Mouse (Mus musculus) stomach, embryonic 15.5 days (tissue): ENCODE measurements around the gene Iqgap1. TPM values are rescaled to one million over a fixed set of nuclear protein-coding genes. Genes with fewer than 3 reads are reported as not detected.
A peak's percentile ranks its signal among the peaks of the same experiment; 100 is the strongest.

Experiments
- ATAC-seq: fragments of 200-750 bp; cut with Nextera tagmentation; 2 replicates; pipeline ENCODE4 v1.8.0; 2017; ENCODE audit warnings: low read depth, moderate number of reproducible peaks, moderate TSS enrichment; ENCODE audit not compliant: insufficient read depth, low FRiP score
- H3K27ac ChIP-seq: fragments of 300-500 bp; sonication (generic); 2 replicates; pipeline ENCODE4 v1.5.1; 2015; ENCODE audit warnings: mild to moderate bottlenecking, inconsistent platforms
- H3K27me3 ChIP-seq: fragments of 300-500 bp; sonication (generic); replicated peaks from 2 replicates; pipeline ENCODE4 v1.6.1; 2015; ENCODE audit warnings: inconsistent platforms
- H3K36me3 ChIP-seq: fragments of 300-500 bp; sonication (generic); 2 replicates; pipeline ENCODE4 v1.6.1; 2015; ENCODE audit warnings: inconsistent platforms
- H3K4me1 ChIP-seq: fragments of 300-500 bp; sonication (generic); 2 replicates; pipeline ENCODE4 v1.6.1; 2015; ENCODE audit warnings: inconsistent platforms
- H3K4me2 ChIP-seq: fragments of 300-500 bp; sonication (generic); 2 replicates; pipeline ENCODE4 v1.6.1; 2015; ENCODE audit warnings: mild to moderate bottlenecking, inconsistent platforms
- H3K4me3 ChIP-seq: fragments of 300-500 bp; sonication (generic); replicated peaks from 2 replicates; pipeline ENCODE4 v1.5.1; 2015; ENCODE audit warnings: inconsistent platforms
- H3K9ac ChIP-seq: fragments of 300-500 bp; sonication (generic); 2 replicates; pipeline ENCODE4 v1.6.1; 2015; ENCODE audit warnings: inconsistent platforms
- H3K9me3 ChIP-seq: fragments of 300-500 bp; sonication (generic); 2 replicates; pipeline ENCODE4 v1.6.1; 2016; ENCODE audit warnings: inconsistent platforms
- WGBS: fragments of 180-500 bp; shearing (Covaris S2); methylation state at CpG from one replicate; pipeline ENCODE4 v1.1.7; 2015; 5-methylcytosine and 5-hydroxymethylcytosine counted together
- polyA plus RNA-seq: library from polyadenylated mRNA; unstranded; fragments of >200 nt; fragmentation: Nextera tagmentation; extraction: Ambion mirVana; gene quantifications from 2 replicates; pipeline ENCODE4 v1.2.1, GENCODE M21; 2015

Gene Iqgap1
- polyA plus RNA-seq, 1 experiment from 2014 or later: 84.2 TPM

DNA sequence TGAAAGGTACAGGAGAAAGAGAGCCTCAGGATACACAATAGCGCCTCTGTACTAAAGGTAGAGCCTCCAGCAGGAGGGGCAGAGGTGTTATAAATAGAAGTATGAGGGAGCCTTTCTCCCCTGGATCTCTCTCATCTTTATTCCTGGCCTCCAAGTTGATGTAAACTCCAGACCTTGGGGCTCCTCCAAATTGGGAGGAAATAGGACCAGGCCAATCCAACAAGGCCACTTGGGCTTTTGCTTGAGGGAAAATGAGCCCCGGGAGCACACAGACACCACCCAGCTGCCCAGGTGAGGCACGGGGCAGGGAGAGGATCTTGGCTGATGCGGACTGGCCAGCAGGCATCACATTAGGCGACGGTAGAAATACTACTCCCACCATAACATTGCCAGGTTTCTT, 29.5 kb downstream of the Iqgap1 start:
- Histone ChIP-seq H3K9ac (no peak overlapping the region), H3K9me3 (no peaks in the 10 kb centered on the region), H3K27ac (no peak overlapping the region), H3K4me3 (no peak overlapping the region), H3K4me2 (no peak overlapping the region), H3K4me1 (peaks cover 3% of the 10 kb centered on the region; the same call in 1 of the 2 replicates), H3K27me3 (no peaks in the 10 kb centered on the region), H3K36me3 (peaks cover 26% of the 10 kb centered on the region)
- 84% methylated on average over 6 of the region's 6 CpGs for WGBS
- no peak for ATAC-seq

DNA sequence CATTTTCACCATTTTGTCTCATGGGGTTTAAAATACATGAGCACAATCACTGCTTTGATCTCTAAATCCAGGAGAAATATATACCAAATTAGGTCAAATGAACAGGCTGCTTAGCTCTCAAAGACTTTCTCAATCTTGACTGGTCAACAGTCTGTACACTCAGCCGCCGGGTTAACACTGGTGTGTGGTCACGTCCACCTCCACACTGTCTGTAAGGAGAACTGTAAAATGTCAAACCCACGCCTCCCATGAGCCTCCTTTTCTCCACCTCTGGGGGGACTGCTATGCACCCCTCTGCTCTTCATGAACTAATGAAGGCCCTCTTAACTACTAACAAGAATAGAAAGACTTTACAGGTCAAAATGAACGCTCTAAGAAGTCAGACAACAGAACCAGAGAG, 36.2 kb downstream of the Iqgap1 start:
- H3K4me3 ChIP-seq: no peak overlapping the region
- H3K9me3 ChIP-seq: no peaks in the 10 kb centered on the region
- H3K4me1 ChIP-seq: peaks cover 21% of the 10 kb centered on the region
- 18% methylated on average over 5 of the region's 5 CpGs for WGBS
- H3K27ac ChIP-seq: peak overlapping the region; percentile 78
- H3K27me3 ChIP-seq: no peaks in the 10 kb centered on the region
- peak overlapping the region; percentile 10; the same call in 1 of the 2 replicates for H3K4me2 ChIP-seq
- ATAC-seq: peak; percentile 48; the same call in 1 of the 2 replicates
- H3K9ac ChIP-seq: no peak overlapping the region
- peaks cover 5% of the 10 kb centered on the region for H3K36me3 ChIP-seq

DNA sequence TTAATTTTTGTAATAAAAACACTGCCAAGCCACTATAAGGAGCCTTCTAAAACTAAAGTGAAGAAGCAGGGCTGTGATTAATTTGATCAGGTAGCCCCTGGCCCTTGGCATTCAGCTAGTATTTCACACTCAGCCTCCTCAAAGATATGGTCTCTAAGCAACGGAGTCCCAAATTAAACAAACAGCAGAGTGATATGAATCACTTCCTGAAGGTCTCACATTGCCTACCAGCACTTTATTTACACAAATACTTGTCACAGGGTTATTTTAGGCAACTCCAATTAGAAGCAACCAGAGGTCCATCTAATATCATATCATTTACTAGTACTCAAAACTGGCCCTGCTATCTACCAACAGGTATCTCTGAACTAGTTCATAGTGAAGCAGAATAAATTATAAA, 36.7 kb downstream of the Iqgap1 start:
- peak overlapping the region; percentile 78 for H3K27ac ChIP-seq
- H3K4me2 ChIP-seq: no peak overlapping the region
- peaks cover 5% of the 10 kb centered on the region for H3K36me3 ChIP-seq
- no peaks in the 10 kb centered on the region for H3K27me3 ChIP-seq
- peaks cover 23% of the 10 kb centered on the region for H3K4me1 ChIP-seq
- peak; percentile 65 for ATAC-seq
- 5% methylated on average over 1 of the region's 1 CpGs for WGBS
- H3K9ac ChIP-seq: no peak overlapping the region
- no peaks in the 10 kb centered on the region for H3K9me3 ChIP-seq
- no peak overlapping the region for H3K4me3 ChIP-seq

DNA sequence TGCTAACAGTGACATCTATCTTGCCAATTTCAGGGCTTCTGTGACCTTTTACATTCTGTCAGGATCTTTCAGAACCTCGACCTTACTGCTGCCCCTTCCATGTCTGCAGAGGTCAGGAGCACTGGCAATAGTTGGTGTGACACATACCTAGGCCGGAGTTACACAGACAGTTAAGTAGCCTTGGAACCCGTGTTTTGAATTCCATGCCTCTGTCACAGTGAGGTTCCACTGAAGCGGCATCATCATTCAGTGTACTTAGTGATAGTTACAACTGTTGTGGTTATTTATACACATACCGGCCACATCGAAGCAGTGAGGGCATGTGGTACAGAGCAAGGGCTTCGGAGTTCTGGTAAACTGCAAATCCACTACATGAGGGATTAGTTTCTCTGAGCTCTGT, 37.8 kb downstream of the Iqgap1 start:
- WGBS: 49% methylated on average over 7 of the region's 7 CpGs
- H3K4me1 ChIP-seq: peaks cover 30% of the 10 kb centered on the region
- no peaks in the 10 kb centered on the region for H3K9me3 ChIP-seq
- H3K4me2 ChIP-seq: no peak overlapping the region
- no peak overlapping the region for H3K9ac ChIP-seq
- H3K27ac ChIP-seq: no peak overlapping the region
- H3K27me3 ChIP-seq: no peaks in the 10 kb centered on the region
- H3K36me3 ChIP-seq: peaks cover under 1% of the 10 kb centered on the region; the same call in 1 of the 2 replicates
- no peak for ATAC-seq
- no peak overlapping the region for H3K4me3 ChIP-seq

DNA sequence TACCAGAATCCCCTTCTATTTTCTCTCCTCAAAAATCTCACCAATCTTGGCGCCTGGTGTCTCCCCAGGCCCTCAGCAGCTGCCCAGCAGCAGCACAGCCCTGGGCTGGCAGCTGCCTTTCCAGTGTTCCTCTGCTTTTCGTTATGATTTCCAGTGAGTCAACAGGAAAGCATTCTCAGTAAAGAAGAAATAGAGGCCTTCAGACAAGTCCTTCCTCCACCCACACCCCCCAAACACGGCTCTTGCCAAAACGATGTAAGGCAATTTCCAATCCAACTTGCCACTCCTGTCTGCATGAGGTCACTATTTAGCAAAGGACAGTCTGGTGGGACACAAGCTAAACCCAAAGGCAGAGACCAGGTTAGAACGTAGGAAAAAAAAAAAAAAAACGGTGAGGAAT, 39.0 kb downstream of the Iqgap1 start:
- Histone ChIP-seq H3K9me3 (no peaks in the 10 kb centered on the region), H3K4me3 (no peak overlapping the region), H3K9ac (no peak overlapping the region), H3K27ac (peak overlapping the region; percentile 67), H3K4me2 (no peak overlapping the region), H3K27me3 (no peaks in the 10 kb centered on the region), H3K4me1 (peaks cover 41% of the 10 kb centered on the region), H3K36me3 (no peaks in the 10 kb centered on the region)
- no peak for ATAC-seq
- WGBS: 46% methylated on average over 6 of the region's 6 CpGs

DNA sequence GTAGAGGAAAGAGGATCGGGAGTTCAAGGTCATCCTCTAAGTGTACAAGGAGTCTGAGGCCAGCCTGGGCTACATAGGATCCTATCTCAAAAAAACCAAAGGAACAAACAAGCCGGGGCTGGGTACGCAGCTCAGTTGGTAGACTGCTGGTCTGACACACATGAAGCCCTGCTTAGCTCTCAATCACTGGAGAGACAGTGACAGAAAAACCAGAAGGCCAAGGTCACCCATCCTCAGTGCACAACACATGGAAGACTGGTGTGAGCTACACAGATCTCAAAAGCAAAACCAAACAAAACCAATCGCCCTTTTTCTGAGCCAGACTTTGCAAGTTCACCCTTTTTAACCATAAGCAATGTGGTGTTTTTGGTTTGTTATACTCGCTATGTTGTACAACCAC, 41.9 kb downstream of the Iqgap1 start:
- Histone ChIP-seq H3K4me2 (no peak overlapping the region), H3K9me3 (no peaks in the 10 kb centered on the region), H3K27me3 (no peaks in the 10 kb centered on the region), H3K9ac (no peak overlapping the region), H3K4me3 (no peak overlapping the region), H3K27ac (peak overlapping the region; percentile 13; the same call in 1 of the 2 replicates), H3K4me1 (peaks cover 36% of the 10 kb centered on the region), H3K36me3 (no peaks in the 10 kb centered on the region)
- ATAC-seq: no peak
- 74% methylated on average over 5 of the region's 5 CpGs for WGBS

DNA sequence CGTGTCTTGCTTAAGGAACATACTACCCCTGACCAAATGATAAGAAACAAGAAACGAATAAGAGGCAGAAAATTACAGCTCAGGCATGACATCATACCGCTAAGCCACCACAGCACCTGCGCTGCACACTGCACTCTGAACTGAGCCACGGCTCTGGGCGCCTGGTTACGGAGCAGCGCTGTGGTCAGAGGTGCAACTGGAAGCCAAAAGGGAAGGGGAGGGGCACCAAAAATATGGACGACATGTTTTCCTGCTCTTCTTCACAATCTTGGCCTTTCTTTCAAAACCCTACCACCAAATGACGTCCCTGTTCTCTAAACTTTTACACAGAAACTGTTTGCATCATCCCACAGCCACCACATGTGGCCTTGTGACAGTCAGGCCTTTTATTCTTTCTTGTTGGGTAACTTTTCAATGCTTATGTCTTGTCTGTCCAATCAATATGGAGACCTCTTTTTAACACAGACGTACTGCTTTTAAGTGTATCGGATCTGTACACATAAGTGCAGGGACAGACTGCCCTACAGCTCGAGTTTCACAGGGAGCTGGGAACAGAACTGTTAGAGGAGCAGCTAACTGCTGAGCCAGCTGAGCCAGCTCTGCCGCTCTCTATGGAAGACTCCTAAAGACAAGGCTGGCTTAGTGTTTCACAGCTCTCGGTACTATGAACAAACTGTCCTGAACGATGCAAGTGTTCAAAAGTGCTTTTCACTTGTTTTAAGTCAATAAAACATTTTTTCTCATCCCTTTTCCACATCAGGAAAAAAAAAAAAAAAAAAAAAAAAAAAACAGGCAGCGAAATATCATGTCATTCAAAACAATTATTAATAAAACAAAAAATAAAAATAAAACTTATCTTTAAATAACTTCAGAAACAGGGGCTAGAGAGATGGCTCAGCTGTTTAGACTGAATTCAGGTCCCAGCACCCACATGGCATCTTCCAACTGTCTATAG, 43.3 kb downstream of the Iqgap1 start:
- WGBS: 58% methylated on average over 17 of the region's 17 CpGs
- no peak overlapping the region for H3K9ac ChIP-seq

DNA sequence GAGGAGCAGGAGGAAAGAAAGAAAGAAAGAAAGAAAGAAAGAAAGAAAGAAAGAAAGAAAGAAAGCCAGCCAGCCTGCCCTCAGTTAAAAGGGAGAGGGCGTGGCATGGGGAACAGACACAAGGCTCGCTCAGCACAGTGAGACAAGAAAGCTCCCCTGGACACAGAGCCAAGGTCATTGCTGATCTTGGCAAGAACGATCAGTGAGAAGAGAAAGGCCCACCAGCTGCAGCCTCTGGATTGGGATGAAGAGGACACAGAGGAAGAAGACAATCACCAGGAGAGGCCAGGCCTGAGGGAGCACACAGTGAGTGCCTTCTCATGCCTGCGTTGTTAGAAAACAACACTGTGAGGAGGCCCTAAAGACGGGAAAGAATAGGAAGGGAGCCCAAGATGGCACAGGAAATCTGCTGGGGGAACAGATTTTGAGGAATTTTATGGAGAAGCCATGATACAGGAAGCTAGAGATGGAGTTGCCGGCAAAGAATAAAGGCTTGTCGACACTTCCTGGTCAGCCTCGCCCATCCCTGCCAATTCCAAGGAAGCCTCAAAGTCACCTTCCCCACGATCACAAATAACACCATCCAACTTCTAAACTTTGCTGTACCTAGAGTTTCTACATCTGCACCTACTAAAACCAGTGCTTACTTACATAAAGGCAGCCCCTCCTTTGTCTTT, 44.2 kb downstream of the Iqgap1 start:
- Histone ChIP-seq H3K9me3 (no peaks in the 10 kb centered on the region), H3K27ac (peak overlapping the region; percentile 55), H3K4me3 (no peak overlapping the region), H3K27me3 (no peaks in the 10 kb centered on the region), H3K4me2 (peak overlapping the region; percentile 19; the same call in 1 of the 2 replicates), H3K36me3 (no peaks in the 10 kb centered on the region), H3K9ac (no peak overlapping the region), H3K4me1 (peaks cover 33% of the 10 kb centered on the region)
- no peak for ATAC-seq
- 59% methylated on average over 9 of the region's 9 CpGs for WGBS

More for the DNA sequence above, 43.3 kb downstream of the Iqgap1 start:
- Histone ChIP-seq H3K4me1 (peaks cover 40% of the 10 kb centered on the region), H3K4me2 (no peak overlapping the region), H3K4me3 (no peak overlapping the region), H3K36me3 (no peaks in the 10 kb centered on the region), H3K27me3 (no peaks in the 10 kb centered on the region), H3K27ac (peak overlapping the region; percentile 55), H3K9me3 (no peaks in the 10 kb centered on the region)
- no peak for ATAC-seq

DNA sequence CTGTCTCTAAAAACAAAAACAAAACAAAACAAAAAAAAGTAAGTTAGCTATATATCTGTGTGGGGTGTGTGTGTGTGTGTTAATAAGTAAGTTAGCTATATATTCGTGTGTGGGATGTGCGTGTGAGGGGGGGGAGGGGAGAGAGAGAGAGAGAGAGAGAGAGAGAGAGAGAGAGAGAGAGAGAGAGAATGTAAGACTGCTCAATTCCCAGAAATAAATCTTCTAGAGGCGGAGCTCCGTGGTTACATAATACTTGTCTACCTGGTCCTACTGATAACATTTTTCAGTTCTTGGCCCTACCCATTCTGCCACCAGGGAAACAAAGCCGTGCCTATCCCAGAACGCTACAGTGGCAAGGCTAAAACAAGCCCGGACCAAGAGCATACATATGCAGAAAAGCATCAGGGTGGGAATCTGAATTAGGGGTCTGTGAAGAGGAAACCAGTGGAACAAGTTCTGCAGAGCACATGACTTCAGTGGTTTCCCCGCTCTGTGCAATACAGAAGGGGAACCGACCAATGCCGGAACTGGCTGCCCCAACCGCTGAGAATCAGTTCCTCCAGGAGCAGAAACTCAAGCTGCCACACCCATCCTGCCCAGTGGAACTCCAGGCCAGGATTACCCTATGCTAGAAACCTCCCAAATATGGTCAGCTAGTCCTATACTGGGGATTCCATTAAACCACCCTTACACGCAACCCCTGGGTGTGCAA, 46.7 kb downstream of the Iqgap1 start:
- Histone ChIP-seq H3K4me2 (peak overlapping the region; percentile 33), H3K27me3 (no peaks in the 10 kb centered on the region), H3K4me1 (peaks cover 27% of the 10 kb centered on the region), H3K9me3 (no peaks in the 10 kb centered on the region), H3K4me3 (no peak overlapping the region), H3K36me3 (no peaks in the 10 kb centered on the region), H3K27ac (peak overlapping the region; percentile 90), H3K9ac (no peak overlapping the region)
- 52% methylated on average over 12 of the region's 12 CpGs for WGBS
- ATAC-seq: peak; percentile 84

DNA sequence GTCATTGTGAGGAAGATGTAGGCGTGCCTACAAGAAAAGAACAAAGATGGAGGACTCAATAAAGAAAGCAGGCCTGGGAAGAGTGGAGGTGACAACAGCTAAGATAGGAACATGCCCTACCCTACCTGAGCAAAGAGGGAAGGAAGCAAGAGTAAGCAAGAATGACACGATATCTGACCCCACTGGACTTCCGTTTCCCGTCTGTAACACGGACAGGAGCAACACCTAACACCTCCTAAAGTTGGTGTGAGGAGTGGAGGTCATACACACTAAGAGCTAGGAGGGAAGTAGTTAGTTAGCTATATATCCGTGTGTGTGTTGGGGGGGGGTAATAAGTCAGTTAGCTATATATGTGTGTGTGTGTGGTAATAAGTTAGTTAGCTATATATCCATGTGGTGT, 47.4 kb downstream of the Iqgap1 start:
- peak overlapping the region; percentile 90 for H3K27ac ChIP-seq
- peaks cover 23% of the 10 kb centered on the region for H3K4me1 ChIP-seq
- 80% methylated on average over 6 of the region's 6 CpGs for WGBS

DNA sequence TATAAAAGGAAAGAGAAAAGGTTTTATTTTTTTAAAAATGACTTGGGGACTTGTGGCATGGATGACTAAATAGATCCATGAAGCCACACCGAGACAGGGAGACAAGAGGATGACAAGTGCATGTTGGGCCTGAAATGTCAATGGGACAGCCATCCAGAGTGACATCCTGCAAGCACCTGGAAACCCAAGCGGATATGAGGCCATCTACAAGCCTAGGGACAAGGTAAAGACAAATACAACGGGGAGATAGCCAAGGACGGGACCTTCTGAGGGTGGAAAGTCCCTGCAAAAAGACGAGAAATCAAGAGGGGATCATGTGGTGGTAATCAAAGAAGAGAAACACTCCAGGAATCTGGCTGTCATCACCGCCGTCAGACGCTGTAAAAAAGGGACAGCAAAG, 48.6 kb downstream of the Iqgap1 start:
- Histone ChIP-seq H3K4me2 (no peak overlapping the region), H3K4me1 (peaks cover 13% of the 10 kb centered on the region), H3K27ac (no peak overlapping the region), H3K27me3 (no peaks in the 10 kb centered on the region), H3K4me3 (no peak overlapping the region), H3K9me3 (no peaks in the 10 kb centered on the region), H3K9ac (no peak overlapping the region), H3K36me3 (no peaks in the 10 kb centered on the region)
- no peak for ATAC-seq
- 71% methylated on average over 8 of the region's 8 CpGs for WGBS

More for the DNA sequence above, 47.4 kb downstream of the Iqgap1 start:
- no peak overlapping the region for H3K4me3 ChIP-seq
- H3K4me2 ChIP-seq: no peak overlapping the region
- no peaks in the 10 kb centered on the region for H3K27me3 ChIP-seq
- no peak for ATAC-seq
- no peak overlapping the region for H3K9ac ChIP-seq
- H3K36me3 ChIP-seq: no peaks in the 10 kb centered on the region
- no peaks in the 10 kb centered on the region for H3K9me3 ChIP-seq
